Mouse (Mus musculus): ENCODE measurements around the gene 4930470P17Rik. TPM values are rescaled to one million over a fixed set of nuclear protein-coding genes. Genes with fewer than 3 reads are reported as not detected.

Gene 4930470P17Rik
- not detected for polyA plus RNA-seq (2015; fragmentation: Illumina TruSeq; extraction: RNeasy Lipid Tissue Mini Kit (QIAGEN cat#74804); ENCODE audit: insufficient read depth, low replicate concordance)

DNA sequence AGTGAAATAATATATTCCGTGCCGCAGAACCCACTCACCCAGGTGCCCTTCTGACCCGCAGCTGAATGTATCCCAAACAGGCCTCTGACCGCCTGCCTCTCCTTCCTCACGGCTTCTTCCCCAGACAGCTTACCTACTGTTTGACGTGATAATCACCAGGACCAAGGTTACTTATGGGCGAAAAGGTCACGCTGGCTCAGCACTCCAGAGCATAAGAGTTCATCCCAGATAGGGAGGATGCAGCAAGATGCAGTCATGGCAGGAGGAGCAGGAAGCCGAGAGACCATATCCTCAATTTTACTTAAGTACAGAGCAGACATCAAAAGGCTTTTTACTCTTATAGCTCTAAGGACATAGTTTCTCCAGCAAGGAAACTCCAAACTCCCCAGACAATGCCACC lies at the start of gene 4930470P17Rik:
TSS of gene 4930470P17Rik (minus strand) at position 101 of the 400 bp plus-strand sequence.

Other genes starting within 250 kb of the 4930470P17Rik start
- gene Bcas1, start 174.2 kb downstream of the 4930470P17Rik start, polyA plus RNA-seq (2015; fragmentation: Illumina TruSeq; extraction: RNeasy Lipid Tissue Mini Kit (QIAGEN cat#74804); ENCODE audit: insufficient read depth, low replicate concordance), result 2.6 TPM
- 40.9 TPM for gene Pfdn4, start 105.6 kb downstream of the 4930470P17Rik start, polyA plus RNA-seq (2015; fragmentation: Illumina TruSeq; extraction: RNeasy Lipid Tissue Mini Kit (QIAGEN cat#74804); ENCODE audit: insufficient read depth, low replicate concordance)
- not detected for gene Cyp24a1, start 104.9 kb downstream of the 4930470P17Rik start, polyA plus RNA-seq (2015; fragmentation: Illumina TruSeq; extraction: RNeasy Lipid Tissue Mini Kit (QIAGEN cat#74804); ENCODE audit: insufficient read depth, low replicate concordance)
- gene Dok5, start 129.8 kb upstream of the 4930470P17Rik start, polyA plus RNA-seq (2015; fragmentation: Illumina TruSeq; extraction: RNeasy Lipid Tissue Mini Kit (QIAGEN cat#74804); ENCODE audit: insufficient read depth, low replicate concordance), result 0.22 TPM

Data from spleen, adult 10 weeks (tissue).